Mouse (Mus musculus) erythroblast, embryonic 14.5 days (primary cell): ENCODE results near the gene Robo2.

Experiments
- GATA1 ChIP-seq: IDR thresholded peaks from 2 replicates; pipeline ENCODE4 v1.6.1; 2012; ENCODE audit warnings: low read length, inconsistent platforms, mixed read lengths
- TAL1 ChIP-seq: IDR thresholded peaks from 3 replicates; pipeline ENCODE4 v1.6.1; 2012; ENCODE audit warnings: low read length, inconsistent platforms, mixed read lengths

DNA sequence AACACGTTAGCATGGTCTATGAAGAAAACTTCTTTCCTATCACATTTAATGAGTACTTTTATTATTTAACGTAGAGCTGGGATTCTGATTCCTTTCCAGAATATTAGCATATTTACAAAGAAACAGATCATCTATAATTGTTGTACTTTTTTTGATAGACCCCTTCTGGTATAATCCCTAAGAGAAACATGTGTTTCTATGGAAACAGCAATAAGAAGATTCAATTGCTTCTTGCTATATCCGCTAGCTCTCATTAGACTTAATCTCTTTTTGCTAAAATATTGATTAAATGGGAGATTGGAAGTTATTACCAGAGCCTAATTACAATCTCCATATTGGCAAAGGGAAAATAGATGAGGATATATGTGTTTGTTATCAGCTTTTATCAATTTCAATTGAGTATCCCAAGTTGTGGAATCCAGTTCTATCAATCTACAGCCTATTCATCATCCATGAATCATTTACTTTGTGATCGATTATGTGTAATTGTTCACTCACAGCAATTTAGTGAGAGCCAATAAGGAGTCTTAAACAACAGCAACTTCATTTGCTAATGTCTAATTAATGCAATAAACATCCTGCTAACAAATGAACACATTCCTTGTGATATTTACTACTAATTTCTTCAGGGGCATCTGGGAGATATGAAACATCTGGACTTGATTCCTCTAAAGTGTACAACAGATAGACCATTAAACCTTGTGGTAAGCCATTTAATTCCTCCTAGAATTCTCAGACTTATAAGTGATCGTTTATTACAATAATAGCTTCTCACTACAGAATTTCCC lies 472.0 kb downstream of the Robo2 start:
- TF ChIP-seq GATA1 = no peak
- TF ChIP-seq TAL1 = no peak
